Mouse (Mus musculus) layer of hippocampus, adult 9-11 months (tissue): ENCODE results near the gene Ntrk2.

ENCODE experiments used
- DNase-seq: peaks from one replicate; pipeline ENCODE4 v3.0.0; 2022

The Ntrk2 gene

DNA sequence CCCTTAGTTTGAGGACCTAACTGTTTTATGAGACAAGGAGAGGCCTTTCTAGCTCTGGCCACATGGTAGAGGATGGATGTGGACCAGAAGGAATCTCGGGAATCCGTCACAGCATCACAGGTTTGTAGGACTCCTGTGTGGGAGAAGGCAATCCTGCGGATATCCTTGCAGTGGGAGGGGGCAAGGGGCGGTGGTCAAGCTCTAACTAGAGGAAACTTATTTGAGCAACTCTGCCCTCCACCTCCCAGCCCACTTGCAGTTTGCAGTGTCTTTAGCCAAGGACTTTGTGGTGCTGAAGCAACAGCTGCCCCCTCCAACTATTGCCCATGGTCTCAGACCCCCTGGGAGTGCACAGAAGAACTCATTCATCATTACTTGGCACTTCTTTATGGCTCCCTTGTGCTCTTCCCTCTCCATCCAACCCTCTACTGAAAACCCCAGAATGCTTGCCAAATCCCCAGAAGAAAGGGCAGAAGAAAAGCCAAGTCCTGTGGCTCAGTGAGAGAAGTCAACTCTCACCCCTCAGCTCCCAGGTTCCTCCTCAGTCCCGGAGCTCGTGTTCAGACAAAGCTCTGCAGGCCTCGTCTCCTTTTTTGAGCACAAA is 336.9 kb downstream of the Ntrk2 start:
- DNase-seq: peak; percentile 76

DNA sequence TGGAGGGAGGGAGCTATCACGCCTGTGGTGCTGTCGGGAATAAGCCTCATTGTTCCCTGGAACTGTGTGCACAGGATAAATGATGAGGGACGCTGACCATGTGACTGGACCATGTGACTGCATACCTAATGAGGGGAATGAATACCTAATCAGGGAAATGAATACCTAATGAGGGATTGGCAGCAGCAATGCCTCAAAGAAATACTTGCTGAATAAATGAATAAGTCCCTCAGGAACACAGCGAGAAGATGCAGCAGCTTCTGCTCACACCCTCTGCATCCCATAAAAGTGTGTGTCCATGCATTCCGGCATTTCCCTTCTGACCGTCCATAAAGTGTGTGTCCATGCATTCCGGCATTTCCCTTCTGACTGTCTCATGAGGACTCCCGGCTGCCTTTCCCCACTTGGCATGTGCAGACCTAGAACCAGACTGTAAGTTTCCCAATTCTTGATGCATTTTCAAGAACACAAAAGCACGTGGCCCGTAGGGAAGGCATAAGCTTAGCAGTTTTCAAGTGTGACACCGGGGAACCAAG is 338.0 kb downstream of the Ntrk2 start:
- DNase-seq: peak; percentile 80

DNA sequence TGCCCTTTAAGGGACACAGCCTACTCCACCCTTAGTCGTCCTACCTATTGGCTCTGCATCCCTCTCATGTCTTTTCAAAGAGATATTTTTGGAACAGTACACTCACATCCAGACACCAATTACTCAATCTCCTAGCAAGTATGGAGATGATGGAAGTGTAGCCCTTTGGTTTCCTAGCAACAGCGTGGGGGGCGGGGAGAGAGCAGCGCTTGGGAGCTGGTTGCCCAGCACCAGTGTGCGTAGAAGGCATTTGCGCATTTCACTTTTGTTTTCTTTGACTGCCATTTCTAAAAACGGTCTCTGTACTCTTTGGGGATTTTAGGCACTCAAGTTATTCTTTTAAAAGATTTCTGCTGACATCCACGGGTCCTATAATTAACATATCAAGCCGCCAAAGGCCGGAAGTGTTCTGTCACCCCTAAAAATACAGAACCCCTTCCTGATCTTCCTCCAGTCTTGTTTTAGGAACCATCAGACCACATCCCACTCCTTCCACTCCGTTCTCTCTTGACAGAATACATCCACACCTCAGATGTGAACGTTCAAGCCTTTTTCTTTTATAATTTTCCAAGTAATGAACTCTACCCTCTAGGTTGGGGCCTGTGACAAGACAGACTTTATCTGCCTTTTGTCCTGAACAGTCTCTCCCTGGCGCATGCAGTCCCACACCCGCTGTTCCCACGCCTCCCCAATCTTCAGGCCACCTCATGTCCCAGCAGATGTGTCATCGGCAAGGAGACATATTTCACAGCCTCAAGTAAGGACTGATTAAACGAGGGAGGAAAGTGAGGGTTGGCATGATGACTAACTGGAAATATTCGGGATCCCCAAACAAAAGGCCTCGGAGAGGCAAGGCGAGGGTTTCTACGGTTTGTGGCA is 339.5 kb downstream of the Ntrk2 start:
- peak; percentile 96 for DNase-seq

DNA sequence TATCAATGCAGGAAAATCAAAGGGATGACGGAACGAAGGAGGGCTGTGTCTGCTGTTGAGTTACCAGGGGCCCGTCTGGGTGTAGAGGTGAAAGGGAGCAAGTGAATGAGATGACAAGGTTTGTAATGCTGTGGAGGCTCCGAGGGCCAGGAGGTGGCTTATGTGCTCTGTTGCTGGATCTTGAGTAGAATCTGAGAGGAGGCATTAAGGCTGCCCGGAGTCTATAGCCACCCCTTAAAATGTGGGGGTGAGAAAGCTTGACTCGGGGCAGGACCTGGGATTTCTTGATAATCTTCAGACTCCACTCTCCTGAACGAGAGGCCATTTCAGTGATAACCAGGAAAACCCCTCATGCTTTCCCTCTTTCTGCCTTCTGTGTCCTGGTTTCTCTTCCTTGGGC is 340.2 kb downstream of the Ntrk2 start:
- no peak for DNase-seq

DNA sequence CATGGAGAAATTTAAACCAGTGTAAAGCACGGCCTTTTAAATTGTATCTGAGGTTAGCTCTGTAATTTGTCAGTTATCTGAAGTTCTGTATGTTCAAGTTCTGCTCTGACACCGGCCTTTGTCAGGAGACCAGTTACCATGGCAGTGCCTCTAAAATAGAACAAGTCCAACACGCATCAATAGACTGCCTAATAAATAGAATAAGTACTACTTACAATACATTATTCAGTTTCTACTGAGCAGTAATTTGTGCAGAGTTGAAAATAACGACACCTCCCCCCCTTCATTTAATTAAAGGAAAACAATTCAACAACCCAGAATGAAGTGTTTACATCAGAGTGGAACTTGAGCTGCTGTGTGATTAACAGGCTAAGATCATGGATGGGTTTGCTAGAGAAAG is 341.6 kb downstream of the Ntrk2 start:
- no peak for DNase-seq

- DNase-seq: no peak
Measured at GRCm38 (mm10) chr13:59148793-59149192, 342.4 kb downstream of the Ntrk2 start.

DNA sequence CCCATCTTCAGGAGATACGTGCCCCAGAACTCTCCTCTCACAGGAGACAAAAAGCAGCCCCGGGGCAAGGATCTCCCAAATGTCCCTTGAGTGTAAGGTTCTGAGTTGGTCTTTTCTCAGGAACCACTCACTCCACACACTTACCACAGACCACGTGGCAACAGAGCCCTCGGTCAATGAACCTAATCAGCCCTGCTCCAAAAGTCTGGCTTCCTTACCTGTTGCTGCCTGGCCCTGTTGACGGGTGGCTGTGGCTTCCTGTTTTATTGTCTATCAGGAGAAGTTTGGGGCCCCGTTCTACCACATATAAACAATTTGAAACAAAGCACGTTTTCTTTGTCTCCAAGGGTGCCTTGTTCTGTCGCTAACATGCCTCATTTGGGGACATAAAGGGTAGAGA is 357.6 kb downstream of the Ntrk2 start:
- no peak for DNase-seq

- DNase-seq: no peak
Measured at GRCm38 (mm10) chr13:59173840-59174239, 367.5 kb downstream of the Ntrk2 start.

- no peak for DNase-seq
Measured at GRCm38 (mm10) chr13:59176021-59176420, 369.7 kb downstream of the Ntrk2 start.

GRCm38 (mm10) chr13:59176485-59176884 is 370.1 kb downstream of the Ntrk2 start:
- DNase-seq: no peak

DNA sequence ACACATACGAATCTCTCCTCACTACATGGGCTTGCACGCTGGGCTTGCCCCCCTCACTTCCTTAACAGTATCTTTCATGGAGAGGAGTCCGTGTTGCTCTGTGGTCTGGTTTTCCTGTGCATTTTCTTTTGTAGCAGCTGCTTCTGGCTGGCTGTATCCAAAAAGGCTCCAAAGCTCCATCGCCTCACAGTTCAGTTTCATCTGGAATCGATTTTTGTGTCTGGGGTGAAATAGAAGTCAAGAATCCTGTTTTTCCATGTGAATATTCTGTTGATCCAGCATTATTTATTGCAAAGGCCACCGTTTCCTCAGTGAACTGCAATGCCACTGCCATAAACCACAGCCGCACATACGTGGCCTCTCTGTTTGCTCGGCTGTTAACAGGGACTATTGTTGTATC is 370.6 kb downstream of the Ntrk2 start:
- DNase-seq: no peak

DNA sequence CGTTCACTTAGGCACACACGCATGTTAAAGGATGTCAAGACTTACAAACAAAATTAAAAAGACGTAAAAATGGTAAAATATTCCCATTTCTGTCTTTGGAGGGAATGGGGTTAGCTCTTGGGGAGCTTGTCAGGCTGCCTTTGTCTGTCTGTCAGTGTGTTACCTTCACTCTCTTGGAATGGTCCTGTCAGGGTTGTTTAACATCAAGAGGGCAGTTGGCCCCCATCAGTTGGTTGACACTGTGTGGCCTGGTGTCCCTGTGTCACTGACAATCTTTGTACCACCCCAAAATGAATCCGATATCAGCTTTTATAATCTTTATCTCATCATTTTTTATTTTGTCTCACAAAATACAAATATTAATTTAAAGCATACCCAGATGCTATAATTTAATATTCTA is 373.6 kb downstream of the Ntrk2 start:
- no peak for DNase-seq

DNA sequence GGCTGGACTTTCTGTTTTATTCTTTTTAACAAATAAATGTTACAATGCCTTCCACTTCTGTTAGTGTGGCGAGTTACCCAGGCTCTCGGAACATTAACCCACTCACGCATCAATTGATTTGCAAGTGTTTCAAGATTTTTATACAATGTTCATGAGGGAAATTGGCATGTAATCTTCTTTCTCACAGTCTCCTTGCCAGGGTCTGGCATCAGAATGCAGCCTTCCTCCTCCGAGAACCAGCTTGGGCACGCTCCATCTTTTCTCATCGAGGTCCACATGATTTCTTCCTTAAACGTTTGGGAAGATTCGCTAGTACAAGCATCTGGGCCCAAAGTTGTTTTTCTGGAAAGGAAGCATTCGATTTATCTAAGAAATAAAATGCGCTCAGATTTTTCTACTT is 374.4 kb downstream of the Ntrk2 start:
- peak; percentile 52 for DNase-seq

GRCm38 (mm10) chr13:59181188-59181947 is 375.0 kb downstream of the Ntrk2 start:
- no peak for DNase-seq

DNA sequence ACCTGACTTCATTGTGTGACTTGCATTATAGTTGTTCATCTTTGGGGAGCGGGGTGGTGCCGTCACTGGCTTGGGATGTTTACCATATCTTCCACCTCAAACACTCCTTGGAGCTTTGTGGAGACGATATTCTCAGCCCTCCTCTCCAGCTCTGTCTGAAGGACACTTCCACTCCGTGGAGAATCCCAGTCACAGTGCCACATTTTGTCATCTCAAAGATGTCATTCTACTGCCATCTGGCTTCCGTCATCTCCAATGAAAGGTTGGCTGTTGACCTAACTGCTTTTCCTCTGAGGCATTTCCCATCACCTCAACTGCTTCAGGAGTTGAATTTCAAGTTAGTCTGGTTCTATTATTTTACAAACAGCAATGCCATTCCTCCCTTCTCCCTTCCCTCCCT is 376.3 kb downstream of the Ntrk2 start:
- DNase-seq: peak; percentile 34
